Mouse (Mus musculus) forebrain, embryonic 10.5 days (tissue): ENCODE results near the gene Brd7. TPM values are rescaled to one million over a fixed set of nuclear protein-coding genes. Genes with fewer than 3 reads are reported as not detected.

Experiments
- DNase-seq: peaks from one replicate; pipeline ENCODE4 v3.0.0-alpha.2; 2017; ENCODE audit warnings: low spot score; ENCODE audit errors: extremely low spot score
- H3K27ac ChIP-seq: fragments of 300-500 bp; sonication (generic); 2 replicates; pipeline ENCODE4 v1.5.1; 2016; ENCODE audit warnings: mild to moderate bottlenecking
- H3K27me3 ChIP-seq: fragments of 300-500 bp; sonication (generic); 2 replicates; pipeline ENCODE4 v1.6.1; 2016; ENCODE audit warnings: mild to moderate bottlenecking; ENCODE audit not compliant: poor library complexity, severe bottlenecking
- H3K36me3 ChIP-seq: fragments of 300-500 bp; sonication (generic); replicated peaks from 2 replicates; pipeline ENCODE4 v1.6.1; 2016; ENCODE audit warnings: mild to moderate bottlenecking, moderate library complexity
- H3K4me1 ChIP-seq: fragments of 300-500 bp; sonication (generic); 2 replicates; pipeline ENCODE4 v1.6.1; 2016
- H3K4me3 ChIP-seq: fragments of 300-500 bp; sonication (generic); 2 replicates; pipeline ENCODE4 v1.5.1; 2016; ENCODE audit warnings: mild to moderate bottlenecking, moderate library complexity
- H3K9me3 ChIP-seq: fragments of 300-500 bp; sonication (generic); 2 replicates; pipeline ENCODE4 v1.6.1; 2016; ENCODE audit warnings: mild to moderate bottlenecking, moderate library complexity
- WGBS: fragments of 180-500 bp; shearing (Covaris S2); methylation state at CpG from one replicate; pipeline ENCODE4 v1.1.7; 2016; 5-methylcytosine and 5-hydroxymethylcytosine counted together
- polyA plus RNA-seq: library from polyadenylated mRNA; unstranded; fragments of >200 nt; fragmentation: Nextera tagmentation; extraction: Ambion mirVana; gene quantifications from 2 replicates; pipeline ENCODE4 v1.2.1, GENCODE M21; 2016

Brd7 gene
- polyA plus RNA-seq = 78.7 and 87.8 TPM in 2 replicates

- DNase-seq = peak; percentile 80
- Histone ChIP-seq H3K27me3 (peaks cover 15% of the 10 kb centered on the region; the same call in 1 of the 2 replicates), H3K4me1 (peaks cover 23% of the 10 kb centered on the region), H3K9me3 (peaks cover 9% of the 10 kb centered on the region), H3K36me3 (peaks cover 34% of the 10 kb centered on the region), H3K4me3 (peak within 1 kb of the TSS; percentile 89), H3K27ac (peak within 1 kb of the TSS; percentile 98)
- WGBS = under 1% methylated on average over 91 of the region's 91 CpGs
Observed at GRCm38 (mm10) chr8:88361708-88362428, at the start of gene Brd7. Brd7 (minus strand) TSS chr8:88362194.

- H3K27me3 ChIP-seq = no peaks in the 10 kb centered on the region
- H3K9me3 ChIP-seq = peaks cover 4% of the 10 kb centered on the region; the same call in 1 of the 2 replicates
- H3K4me3 ChIP-seq = no peak overlapping the region
- DNase-seq = no peak
- H3K27ac ChIP-seq = no peak overlapping the region
- 67% methylated on average over 6 of the region's 6 CpGs for WGBS
- peaks cover 12% of the 10 kb centered on the region; the same call in 1 of the 2 replicates for H3K4me1 ChIP-seq
- H3K36me3 ChIP-seq = no peaks in the 10 kb centered on the region
Observed at GRCm38 (mm10) chr8:88411461-88411860, 49.5 kb upstream of the Brd7 start.

GRCm38 (mm10) chr8:88409401-88409940, 47.5 kb upstream of the Brd7 start:
- H3K27me3 ChIP-seq = no peaks in the 10 kb centered on the region
- WGBS = 71% methylated on average over 11 of the region's 11 CpGs
- DNase-seq = no peak
- peaks cover 12% of the 10 kb centered on the region; the same call in 1 of the 2 replicates for H3K4me1 ChIP-seq
- H3K9me3 ChIP-seq = peaks cover 8% of the 10 kb centered on the region; the same call in 1 of the 2 replicates
- no peak overlapping the region for H3K27ac ChIP-seq
- H3K36me3 ChIP-seq = no peaks in the 10 kb centered on the region
- H3K4me3 ChIP-seq = no peak overlapping the region

- DNase-seq = no peak
- no peaks in the 10 kb centered on the region for H3K36me3 ChIP-seq
- H3K9me3 ChIP-seq = peaks cover 8% of the 10 kb centered on the region; the same call in 1 of the 2 replicates
Observed at GRCm38 (mm10) chr8:88407716-88408115, 45.7 kb upstream of the Brd7 start.

GRCm38 (mm10) chr8:88398060-88398459, 36.1 kb upstream of the Brd7 start:
- H3K4me1 ChIP-seq = no peaks in the 10 kb centered on the region
- H3K27me3 ChIP-seq = no peaks in the 10 kb centered on the region
- no peak overlapping the region for H3K27ac ChIP-seq
- no peak for DNase-seq
- H3K36me3 ChIP-seq = no peaks in the 10 kb centered on the region
- H3K9me3 ChIP-seq = no peaks in the 10 kb centered on the region
- WGBS = 87% methylated on average over 4 of the region's 4 CpGs
- no peak overlapping the region for H3K4me3 ChIP-seq

More at GRCm38 (mm10) chr8:88407716-88408115, 45.7 kb upstream of the Brd7 start:
- Histone ChIP-seq H3K27me3 (no peaks in the 10 kb centered on the region), H3K27ac (no peak overlapping the region), H3K4me3 (no peak overlapping the region), H3K4me1 (peaks cover 12% of the 10 kb centered on the region; the same call in 1 of the 2 replicates)
- 93% methylated on average over 6 of the region's 6 CpGs for WGBS

- H3K27me3 ChIP-seq = peaks cover 3% of the 10 kb centered on the region
- no peak overlapping the region for H3K27ac ChIP-seq
- H3K9me3 ChIP-seq = no peaks in the 10 kb centered on the region
- no peaks in the 10 kb centered on the region for H3K36me3 ChIP-seq
- peaks cover 7% of the 10 kb centered on the region for H3K4me1 ChIP-seq
- H3K4me3 ChIP-seq = no peak overlapping the region
- no peak for DNase-seq
- WGBS = 90% methylated on average over 3 of the region's 3 CpGs
Observed at GRCm38 (mm10) chr8:88393298-88393697, 31.3 kb upstream of the Brd7 start.

GRCm38 (mm10) chr8:88390749-88391148, 28.8 kb upstream of the Brd7 start:
- H3K4me3 ChIP-seq = no peak overlapping the region
- H3K27me3 ChIP-seq = peaks cover 10% of the 10 kb centered on the region
- H3K4me1 ChIP-seq = peaks cover 7% of the 10 kb centered on the region
- H3K36me3 ChIP-seq = no peaks in the 10 kb centered on the region
- no peak overlapping the region for H3K27ac ChIP-seq
- WGBS = 85% methylated on average over 1 of the region's 1 CpGs
- H3K9me3 ChIP-seq = no peaks in the 10 kb centered on the region
- no peak for DNase-seq

- no peak for DNase-seq
- Histone ChIP-seq H3K4me3 (no peak overlapping the region), H3K4me1 (peaks cover 7% of the 10 kb centered on the region)
Observed at GRCm38 (mm10) chr8:88388691-88389239, 26.8 kb upstream of the Brd7 start.

GRCm38 (mm10) chr8:88387874-88388273, 25.9 kb upstream of the Brd7 start:
- Histone ChIP-seq H3K9me3 (no peaks in the 10 kb centered on the region), H3K4me1 (peaks cover 9% of the 10 kb centered on the region), H3K4me3 (no peak overlapping the region), H3K27ac (no peak overlapping the region), H3K27me3 (peaks cover 35% of the 10 kb centered on the region), H3K36me3 (no peaks in the 10 kb centered on the region)
- WGBS = 86% methylated on average over 8 of the region's 8 CpGs
- DNase-seq = no peak

More at GRCm38 (mm10) chr8:88388691-88389239, 26.8 kb upstream of the Brd7 start:
- no peaks in the 10 kb centered on the region for H3K9me3 ChIP-seq
- H3K36me3 ChIP-seq = no peaks in the 10 kb centered on the region
- WGBS = 83% methylated on average over 7 of the region's 7 CpGs
- no peak overlapping the region for H3K27ac ChIP-seq
- peaks cover 28% of the 10 kb centered on the region for H3K27me3 ChIP-seq

GRCm38 (mm10) chr8:88383164-88383556, 21.2 kb upstream of the Brd7 start:
- no peak overlapping the region for H3K4me3 ChIP-seq
- H3K4me1 ChIP-seq = peaks cover 16% of the 10 kb centered on the region
- WGBS = 89% methylated on average over 2 of the region's 2 CpGs
- H3K9me3 ChIP-seq = no peaks in the 10 kb centered on the region
- H3K36me3 ChIP-seq = no peaks in the 10 kb centered on the region
- peaks cover 65% of the 10 kb centered on the region for H3K27me3 ChIP-seq
- DNase-seq = no peak
- H3K27ac ChIP-seq = 0 out of 2 replicates have a peak overlapping the region, but pooled peaks have one; percentile 78

- H3K36me3 ChIP-seq = no peaks in the 10 kb centered on the region
- H3K27me3 ChIP-seq = peaks cover 61% of the 10 kb centered on the region
- 53% methylated on average over 31 of the region's 31 CpGs for WGBS
- H3K27ac ChIP-seq = peak overlapping the region; percentile 78
- peak; percentile 48 for DNase-seq
- H3K4me1 ChIP-seq = peaks cover 16% of the 10 kb centered on the region
- H3K9me3 ChIP-seq = no peaks in the 10 kb centered on the region
- H3K4me3 ChIP-seq = no peak overlapping the region; the same call in 1 of the 2 replicates
Observed at GRCm38 (mm10) chr8:88382311-88383163, 20.5 kb upstream of the Brd7 start.

- no peak overlapping the region for H3K27ac ChIP-seq
- peaks cover 69% of the 10 kb centered on the region for H3K27me3 ChIP-seq
- no peak for DNase-seq
- H3K4me1 ChIP-seq = peaks cover 30% of the 10 kb centered on the region
- no peaks in the 10 kb centered on the region for H3K9me3 ChIP-seq
- WGBS = 78% methylated on average over 7 of the region's 7 CpGs
- H3K36me3 ChIP-seq = no peaks in the 10 kb centered on the region
- H3K4me3 ChIP-seq = no peak overlapping the region
Observed at GRCm38 (mm10) chr8:88380497-88380896, 18.5 kb upstream of the Brd7 start.
